Mouse (Mus musculus) heart, embryonic 10.5 days (tissue): ENCODE measurements around the gene Pik3c2a. TPM values are rescaled to one million over a fixed set of nuclear protein-coding genes. Genes with fewer than 3 reads are reported as not detected.

ENCODE experiments used
- DNase-seq: peaks from one replicate; pipeline ENCODE4 v3.0.0-alpha.2; 2017; ENCODE audit warnings: low spot score
- H3K27ac ChIP-seq: fragments of 300-500 bp; sonication (generic); 2 replicates; pipeline ENCODE4 v1.5.1; 2016; ENCODE audit warnings: mild to moderate bottlenecking
- H3K27me3 ChIP-seq: fragments of 300-500 bp; sonication (generic); 2 replicates; pipeline ENCODE4 v1.6.1; 2016; ENCODE audit warnings: mild to moderate bottlenecking; ENCODE audit not compliant: poor library complexity, insufficient read depth, severe bottlenecking
- H3K36me3 ChIP-seq: fragments of 300-500 bp; sonication (generic); 2 replicates; pipeline ENCODE4 v1.6.1; 2016; ENCODE audit warnings: mild to moderate bottlenecking, moderate library complexity
- H3K4me1 ChIP-seq: fragments of 300-500 bp; sonication (generic); 2 replicates; pipeline ENCODE4 v1.6.1; 2016; ENCODE audit warnings: mild to moderate bottlenecking
- H3K4me3 ChIP-seq: fragments of 300-500 bp; sonication (generic); 2 replicates; pipeline ENCODE4 v1.5.1; 2016; ENCODE audit warnings: mild to moderate bottlenecking, moderate library complexity
- H3K9me3 ChIP-seq: fragments of 300-500 bp; sonication (generic); 2 replicates; pipeline ENCODE4 v1.6.1; 2016; ENCODE audit warnings: mild to moderate bottlenecking, moderate library complexity
- WGBS: fragments of 180-500 bp; shearing (Covaris S2); methylation state at CpG from one replicate; pipeline ENCODE4 v1.1.7; 2016; 5-methylcytosine and 5-hydroxymethylcytosine counted together
- polyA plus RNA-seq: library from polyadenylated mRNA; unstranded; fragments of >200 nt; fragmentation: Nextera tagmentation; extraction: Ambion mirVana; gene quantifications from 2 replicates; pipeline ENCODE4 v1.2.1, GENCODE M21; 2016

Gene Pik3c2a
- polyA plus RNA-seq, 1 experiment from 2014 or later = 23.2 TPM

GRCm38 (mm10) chr7:116336226-116336625 is 107.0 kb downstream of the Pik3c2a start:
- Histone ChIP-seq H3K9me3 (no peaks in the 10 kb centered on the region), H3K4me1 (peaks cover 10% of the 10 kb centered on the region; the same call in 1 of the 2 replicates), H3K36me3 (peaks cover 38% of the 10 kb centered on the region), H3K27me3 (no peaks in the 10 kb centered on the region), H3K4me3 (no peak overlapping the region), H3K27ac (no peak overlapping the region)
- no peak for DNase-seq
- WGBS = 92% methylated on average over 1 of the region's 1 CpGs

GRCm38 (mm10) chr7:116335133-116335532 is 108.1 kb downstream of the Pik3c2a start:
- peaks cover 10% of the 10 kb centered on the region; the same call in 1 of the 2 replicates for H3K4me1 ChIP-seq
- DNase-seq = no peak
- no peaks in the 10 kb centered on the region for H3K27me3 ChIP-seq
- H3K36me3 ChIP-seq = peaks cover 40% of the 10 kb centered on the region
- H3K27ac ChIP-seq = no peak overlapping the region
- no peaks in the 10 kb centered on the region for H3K9me3 ChIP-seq
- WGBS = 85% methylated on average over 6 of the region's 6 CpGs
- peak overlapping the region; percentile 89 for H3K4me3 ChIP-seq

- Histone ChIP-seq H3K27me3 (no peaks in the 10 kb centered on the region), H3K36me3 (peaks cover 40% of the 10 kb centered on the region), H3K4me1 (peaks cover 10% of the 10 kb centered on the region; the same call in 1 of the 2 replicates), H3K4me3 (peak overlapping the region; percentile 89), H3K27ac (peak overlapping the region; percentile 95), H3K9me3 (no peaks in the 10 kb centered on the region)
- 20% methylated on average over 8 of the region's 8 CpGs for WGBS
- DNase-seq = no peak
These were observed 108.6 kb downstream of the Pik3c2a start for GRCm38 (mm10) chr7:116334669-116335038.

- peak within 1 kb of the TSS; percentile 95 for H3K27ac ChIP-seq
- DNase-seq = peak; percentile 98
- WGBS = under 1% methylated on average over 78 of the region's 78 CpGs
- peaks cover 36% of the 10 kb centered on the region for H3K36me3 ChIP-seq
- H3K4me1 ChIP-seq = peaks cover 10% of the 10 kb centered on the region; the same call in 1 of the 2 replicates
- no peaks in the 10 kb centered on the region for H3K27me3 ChIP-seq
- H3K4me3 ChIP-seq = peak within 1 kb of the TSS; percentile 89
- no peaks in the 10 kb centered on the region for H3K9me3 ChIP-seq
These were observed 109.3 kb downstream of the Pik3c2a start, which contains the start of gene Rps13 for GRCm38 (mm10) chr7:116333713-116334668. Gene Rps13, minus strand, starts transcription at chr7:116334195.

- Histone ChIP-seq H3K4me3 (no peak overlapping the region), H3K27ac (no peak overlapping the region), H3K36me3 (peaks cover 37% of the 10 kb centered on the region), H3K27me3 (no peaks in the 10 kb centered on the region), H3K4me1 (peaks cover 10% of the 10 kb centered on the region; the same call in 1 of the 2 replicates), H3K9me3 (no peaks in the 10 kb centered on the region)
- WGBS = 93% methylated on average over 2 of the region's 2 CpGs
- no peak for DNase-seq
These were observed 112.0 kb downstream of the Pik3c2a start for GRCm38 (mm10) chr7:116331246-116331645.

GRCm38 (mm10) chr7:116329858-116330257 is 113.4 kb downstream of the Pik3c2a start:
- WGBS = 89% methylated on average over 4 of the region's 4 CpGs
- Histone ChIP-seq H3K4me1 (peaks cover 10% of the 10 kb centered on the region; the same call in 1 of the 2 replicates), H3K27ac (no peak overlapping the region), H3K4me3 (no peak overlapping the region), H3K9me3 (no peaks in the 10 kb centered on the region), H3K27me3 (no peaks in the 10 kb centered on the region), H3K36me3 (peaks cover 37% of the 10 kb centered on the region)
- DNase-seq = no peak

- no peak overlapping the region for H3K27ac ChIP-seq
- H3K4me1 ChIP-seq = peaks cover 7% of the 10 kb centered on the region; the same call in 1 of the 2 replicates
- H3K36me3 ChIP-seq = peaks cover 37% of the 10 kb centered on the region
- no peak for DNase-seq
- 70% methylated on average over 7 of the region's 7 CpGs for WGBS
- no peaks in the 10 kb centered on the region for H3K9me3 ChIP-seq
- H3K4me3 ChIP-seq = no peak overlapping the region
- H3K27me3 ChIP-seq = no peaks in the 10 kb centered on the region
These were observed 114.5 kb downstream of the Pik3c2a start for GRCm38 (mm10) chr7:116328777-116329176.

GRCm38 (mm10) chr7:116327901-116328300 is 115.3 kb downstream of the Pik3c2a start:
- Histone ChIP-seq H3K36me3 (peaks cover 37% of the 10 kb centered on the region), H3K4me3 (no peak overlapping the region), H3K27ac (no peak overlapping the region), H3K9me3 (no peaks in the 10 kb centered on the region), H3K27me3 (no peaks in the 10 kb centered on the region), H3K4me1 (peaks cover 8% of the 10 kb centered on the region; the same call in 1 of the 2 replicates)
- DNase-seq = no peak
- WGBS = 68% methylated on average over 5 of the region's 5 CpGs

- Histone ChIP-seq H3K27ac (no peak overlapping the region), H3K27me3 (no peaks in the 10 kb centered on the region), H3K9me3 (no peaks in the 10 kb centered on the region), H3K4me3 (no peak overlapping the region), H3K36me3 (peaks cover 4% of the 10 kb centered on the region; the same call in 1 of the 2 replicates), H3K4me1 (peaks cover 3% of the 10 kb centered on the region; the same call in 1 of the 2 replicates)
- DNase-seq = peak; percentile 88
- 36% methylated on average over 10 of the region's 10 CpGs for WGBS
These were observed 119.8 kb downstream of the Pik3c2a start for GRCm38 (mm10) chr7:116323331-116323964.

GRCm38 (mm10) chr7:116309456-116309855 is 133.8 kb downstream of the Pik3c2a start:
- H3K9me3 ChIP-seq = no peaks in the 10 kb centered on the region
- peaks cover 26% of the 10 kb centered on the region for H3K4me1 ChIP-seq
- 11% methylated on average over 9 of the region's 9 CpGs for WGBS
- H3K4me3 ChIP-seq = peak overlapping the region; percentile 86
- H3K27me3 ChIP-seq = peaks cover 4% of the 10 kb centered on the region; the same call in 1 of the 2 replicates
- H3K27ac ChIP-seq = peak overlapping the region; percentile 77
- DNase-seq = no peak
- H3K36me3 ChIP-seq = no peaks in the 10 kb centered on the region

GRCm38 (mm10) chr7:116308632-116308991 is 134.6 kb downstream of the Pik3c2a start:
- DNase-seq = no peak
- under 1% methylated on average over 16 of the region's 16 CpGs for WGBS

GRCm38 (mm10) chr7:116307871-116308631 is 135.2 kb downstream of the Pik3c2a start, which contains the start of gene Plekha7:
Gene Plekha7, minus strand, starts transcription at chr7:116308376.
- Histone ChIP-seq H3K4me3 (peak within 1 kb of the TSS; percentile 86), H3K27me3 (peaks cover 4% of the 10 kb centered on the region; the same call in 1 of the 2 replicates), H3K36me3 (no peaks in the 10 kb centered on the region), H3K9me3 (no peaks in the 10 kb centered on the region), H3K4me1 (peaks cover 32% of the 10 kb centered on the region), H3K27ac (peak within 1 kb of the TSS; percentile 85)
- WGBS = under 1% methylated on average over 65 of the region's 65 CpGs
- DNase-seq = peak; percentile 88

More at GRCm38 (mm10) chr7:116308632-116308991, 134.6 kb downstream of the Pik3c2a start:
- H3K9me3 ChIP-seq = no peaks in the 10 kb centered on the region
- peaks cover 32% of the 10 kb centered on the region for H3K4me1 ChIP-seq
- H3K27me3 ChIP-seq = peaks cover 4% of the 10 kb centered on the region; the same call in 1 of the 2 replicates
- no peaks in the 10 kb centered on the region for H3K36me3 ChIP-seq
- peak overlapping the region; percentile 86 for H3K4me3 ChIP-seq
- H3K27ac ChIP-seq = peak overlapping the region; percentile 85
